Mouse (Mus musculus): ENCODE results near the gene Sbno2. TPM values are rescaled to one million over a fixed set of nuclear protein-coding genes. Genes with fewer than 3 reads are reported as not detected.
A peak's percentile ranks its signal among the peaks of the same experiment; 100 is the strongest.

Sbno2 gene
- polyA plus RNA-seq, 1 experiment from 2014 or later = 11.8 TPM

DNA sequence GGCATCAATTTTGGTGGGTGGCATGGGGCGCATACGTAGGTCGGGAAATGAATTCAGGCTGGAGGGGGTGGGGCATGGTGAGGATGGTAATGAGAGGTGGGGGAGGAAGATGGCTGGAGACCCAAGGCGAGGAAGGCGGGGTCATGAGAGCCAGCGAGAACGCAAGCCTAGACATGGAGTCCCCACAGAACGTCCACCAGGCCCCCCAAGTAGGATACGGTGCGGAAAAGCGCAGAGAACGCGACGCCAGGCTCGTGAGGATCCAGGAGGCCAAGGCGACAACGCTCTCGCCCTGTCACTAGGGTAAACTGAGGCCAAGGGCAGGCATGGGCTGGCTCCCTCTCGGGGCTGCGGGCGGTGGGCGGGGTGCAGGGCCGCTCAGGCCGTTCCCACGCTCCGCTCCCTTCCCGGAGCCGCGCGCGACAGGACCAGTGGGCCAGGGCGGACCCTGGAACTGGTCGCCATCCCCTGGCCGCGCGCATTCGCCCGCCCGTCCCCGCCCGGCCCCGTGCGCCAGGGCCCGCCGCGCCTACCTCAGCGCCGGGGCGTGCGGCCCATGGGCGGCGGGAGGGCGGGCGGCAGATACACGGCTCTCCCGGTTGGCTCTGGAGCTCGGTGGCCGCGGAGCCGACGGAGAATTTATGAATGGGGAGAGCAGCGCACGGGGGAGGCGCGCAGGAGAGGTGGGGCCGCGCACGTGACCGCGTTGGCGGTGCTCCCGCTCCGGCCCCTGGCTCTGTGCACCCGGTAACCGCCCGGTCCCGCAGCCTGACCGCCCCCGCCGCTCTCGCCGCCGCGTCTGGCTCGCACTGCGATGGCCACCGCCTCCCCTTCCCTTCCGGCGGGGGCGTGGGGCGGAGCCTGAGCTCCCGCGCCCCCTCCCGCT, 33.4 kb upstream of the Sbno2 start, which contains the start of gene Atp5d:
TSS of gene Atp5d (plus strand) at position 80 of the 886 bp plus-strand sequence.
- H3K4me2 ChIP-seq (ENCODE audit: low read depth, low read length) = peak within 1 kb of the TSS; percentile 93
- peak within 1 kb of the TSS; percentile 56 for H3K9ac ChIP-seq (ENCODE audit: low read depth, low read length)
- under 1% methylated on average over 87 of the region's 94 CpGs for WGBS (ENCODE audit: insufficient replicate concordance)
- no peaks in the 10 kb centered on the region for H3K9me3 ChIP-seq (replicated peaks; ENCODE audit: control insufficient read depth, low read length)
- ATAC-seq (ENCODE audit: low read depth) = peak; percentile 1; the same call in 1 of the 2 replicates
- 0 out of 2 replicates have a peak within 1 kb of the TSS, but pooled peaks have one; percentile 11 for H3K27ac ChIP-seq (ENCODE audit: low read length)
- H3K27me3 ChIP-seq (ENCODE audit: control insufficient read depth, insufficient read depth, low read depth, low read length) = peaks cover 54% of the 10 kb centered on the region
- peaks cover 61% of the 10 kb centered on the region for H3K4me1 ChIP-seq (ENCODE audit: control insufficient read depth, low read depth, low read length)
- peak within 1 kb of the TSS; percentile 63 for H3K4me3 ChIP-seq (ENCODE audit: low read depth, low read length)
- peaks cover under 1% of the 10 kb centered on the region; the same call in 1 of the 2 replicates for H3K36me3 ChIP-seq (ENCODE audit: control insufficient read depth, insufficient read depth)

DNA sequence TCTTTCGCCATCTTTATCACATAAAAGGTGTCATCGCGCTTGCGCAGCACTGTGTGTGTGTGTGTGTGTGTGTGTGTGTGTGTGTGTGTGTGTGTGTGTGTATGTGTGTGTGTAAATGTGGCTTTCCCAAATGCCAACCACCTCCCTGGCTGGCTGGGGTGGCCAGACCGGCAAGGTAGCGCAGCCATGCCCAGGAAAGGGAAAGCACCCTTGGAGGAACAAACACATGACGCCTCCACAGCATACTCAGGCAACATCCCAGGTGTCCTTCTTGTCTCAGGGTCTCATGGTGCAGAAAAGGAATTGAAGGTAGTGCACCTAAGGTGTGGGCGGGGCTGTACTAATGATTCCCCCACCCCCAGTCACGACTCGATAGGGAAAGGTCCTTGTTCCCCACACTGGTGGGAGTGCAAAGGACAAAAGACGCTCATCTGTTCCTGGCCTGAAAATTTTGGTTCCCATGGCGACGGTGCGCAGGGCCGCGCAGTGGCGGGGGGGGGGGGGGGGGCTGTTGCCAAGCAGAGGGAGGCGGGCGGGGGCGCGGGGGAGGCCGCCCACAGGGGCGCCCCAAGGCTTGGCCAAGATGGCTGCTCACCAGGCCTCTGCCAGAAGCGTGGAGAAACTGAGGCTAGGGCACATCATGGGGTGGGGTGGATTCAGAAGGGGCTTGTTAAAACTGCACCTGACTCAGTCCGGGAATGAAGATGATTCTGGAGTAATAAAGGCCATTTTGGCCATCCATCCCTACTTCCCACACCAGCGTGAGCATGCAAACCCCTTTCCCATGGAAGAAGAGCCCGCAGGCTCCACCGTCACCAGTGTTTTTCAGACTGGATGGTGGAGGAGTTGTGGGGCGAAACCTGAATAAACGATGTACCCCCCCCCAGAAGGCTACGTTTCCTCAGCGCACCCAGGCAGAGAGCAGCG, 32.5 kb upstream of the Sbno2 start:
- H3K9me3 ChIP-seq (replicated peaks; ENCODE audit: control insufficient read depth, low read length) = no peaks in the 10 kb centered on the region
- peak overlapping the region; percentile 63 for H3K4me3 ChIP-seq (ENCODE audit: low read depth, low read length)
- peaks cover 53% of the 10 kb centered on the region for H3K4me1 ChIP-seq (ENCODE audit: control insufficient read depth, low read depth, low read length)
- WGBS (ENCODE audit: insufficient replicate concordance) = 6% methylated on average over 30 of the region's 33 CpGs
- H3K27me3 ChIP-seq (ENCODE audit: control insufficient read depth, insufficient read depth, low read depth, low read length) = peaks cover 54% of the 10 kb centered on the region
- ATAC-seq (ENCODE audit: low read depth) = no peak
- H3K27ac ChIP-seq (ENCODE audit: low read length) = no peak overlapping the region
- H3K4me2 ChIP-seq (ENCODE audit: low read depth, low read length) = peak overlapping the region; percentile 93
- H3K36me3 ChIP-seq (ENCODE audit: control insufficient read depth, insufficient read depth) = no peaks in the 10 kb centered on the region
- H3K9ac ChIP-seq (ENCODE audit: low read depth, low read length) = no peak overlapping the region

DNA sequence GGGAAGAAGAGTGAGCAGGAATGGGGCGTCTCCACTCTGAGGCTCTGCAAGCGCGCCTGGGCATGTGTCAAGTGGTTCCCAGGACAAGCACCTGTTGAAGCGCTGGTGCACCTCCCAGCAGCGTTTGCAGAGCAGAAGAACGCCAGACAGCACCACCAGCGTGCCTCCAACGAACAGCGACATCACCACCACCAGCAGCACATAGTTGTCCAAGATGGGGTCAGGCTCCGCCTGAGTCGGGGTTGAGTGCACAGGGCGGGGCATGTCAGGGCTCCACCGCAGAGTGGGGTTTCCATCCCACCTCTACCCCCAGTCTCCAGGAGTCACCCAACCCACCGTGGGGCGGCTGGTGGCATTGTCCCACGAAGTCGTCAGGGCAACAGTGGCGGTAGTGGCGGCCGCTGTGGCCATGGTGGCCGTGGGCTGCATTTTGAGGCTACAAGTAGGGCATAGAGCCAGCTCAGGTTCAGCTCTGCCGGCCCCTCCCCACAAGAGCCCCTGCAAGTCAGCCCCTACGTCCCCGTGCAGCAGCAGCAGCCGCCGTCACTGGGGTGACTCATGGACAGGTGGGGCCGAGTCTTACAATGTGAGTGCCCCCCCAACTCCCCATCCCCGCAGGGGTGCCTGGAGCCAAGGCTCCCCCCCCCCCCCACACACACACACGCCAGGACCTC, 31.7 kb upstream of the Sbno2 start:
- H3K4me2 ChIP-seq (ENCODE audit: low read depth, low read length) = peak overlapping the region; percentile 93
- no peaks in the 10 kb centered on the region for H3K36me3 ChIP-seq (ENCODE audit: control insufficient read depth, insufficient read depth)
- peaks cover 54% of the 10 kb centered on the region for H3K27me3 ChIP-seq (ENCODE audit: control insufficient read depth, insufficient read depth, low read depth, low read length)
- no peak overlapping the region for H3K27ac ChIP-seq (ENCODE audit: low read length)
- peak overlapping the region; percentile 23 for H3K9ac ChIP-seq (ENCODE audit: low read depth, low read length)
- H3K4me3 ChIP-seq (ENCODE audit: low read depth, low read length) = peak overlapping the region; percentile 26
- ATAC-seq (ENCODE audit: low read depth) = no peak
- 4% methylated on average over 29 of the region's 29 CpGs for WGBS (ENCODE audit: insufficient replicate concordance)
- H3K9me3 ChIP-seq (replicated peaks; ENCODE audit: control insufficient read depth, low read length) = no peaks in the 10 kb centered on the region
- peaks cover 48% of the 10 kb centered on the region for H3K4me1 ChIP-seq (ENCODE audit: control insufficient read depth, low read depth, low read length)

DNA sequence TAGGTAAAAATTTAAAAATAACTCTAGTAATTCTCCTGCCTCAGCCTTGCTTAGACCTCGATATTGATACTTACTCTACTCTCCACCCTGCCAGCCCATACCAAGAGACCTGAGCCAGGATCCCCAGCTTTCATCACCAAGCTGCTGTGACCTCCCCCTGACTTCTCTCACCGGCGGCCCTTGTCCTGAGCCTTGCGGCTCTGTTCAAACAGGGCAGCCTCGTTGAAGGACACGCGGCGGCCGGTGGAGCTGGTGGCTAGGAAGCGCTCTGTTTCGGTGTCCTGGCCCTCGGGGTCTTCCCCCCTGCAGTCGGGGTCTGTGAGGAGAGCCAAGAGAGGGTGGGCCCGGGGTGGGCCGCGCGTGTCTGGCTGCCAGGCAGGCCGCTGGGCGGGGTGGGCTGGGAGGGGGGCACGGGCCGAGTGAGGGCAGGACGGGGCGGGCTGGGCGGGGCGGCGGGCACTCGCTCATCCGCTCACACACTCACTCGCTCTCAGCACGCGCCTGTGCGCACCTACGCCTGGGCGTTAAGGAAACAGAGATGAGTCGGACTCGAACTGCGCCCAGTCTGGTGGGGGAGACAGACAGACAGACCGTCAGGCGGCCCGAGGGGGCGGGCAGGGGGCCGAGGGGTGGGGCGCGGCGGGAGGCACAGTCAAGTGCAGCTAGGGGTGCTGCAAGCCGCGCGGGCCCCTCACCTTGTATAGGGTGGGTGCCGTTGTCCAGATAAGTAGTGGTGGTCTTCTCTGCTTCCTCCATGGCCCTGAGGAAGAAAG, 31.0 kb upstream of the Sbno2 start:
- Histone ChIP-seq H3K4me2 (ENCODE audit: low read depth, low read length) (peak overlapping the region; percentile 93), H3K27me3 (ENCODE audit: control insufficient read depth, insufficient read depth, low read depth, low read length) (peaks cover 54% of the 10 kb centered on the region), H3K36me3 (ENCODE audit: control insufficient read depth, insufficient read depth) (no peaks in the 10 kb centered on the region; the same call in 1 of the 2 replicates), H3K9me3 (replicated peaks; ENCODE audit: control insufficient read depth, low read length) (no peaks in the 10 kb centered on the region), H3K27ac (ENCODE audit: low read length) (no peak overlapping the region), H3K4me3 (ENCODE audit: low read depth, low read length) (peak overlapping the region; percentile 26), H3K4me1 (ENCODE audit: control insufficient read depth, low read depth, low read length) (peaks cover 46% of the 10 kb centered on the region), H3K9ac (ENCODE audit: low read depth, low read length) (no peak overlapping the region)
- 24% methylated on average over 48 of the region's 49 CpGs for WGBS (ENCODE audit: insufficient replicate concordance)
- ATAC-seq (ENCODE audit: low read depth) = no peak

DNA sequence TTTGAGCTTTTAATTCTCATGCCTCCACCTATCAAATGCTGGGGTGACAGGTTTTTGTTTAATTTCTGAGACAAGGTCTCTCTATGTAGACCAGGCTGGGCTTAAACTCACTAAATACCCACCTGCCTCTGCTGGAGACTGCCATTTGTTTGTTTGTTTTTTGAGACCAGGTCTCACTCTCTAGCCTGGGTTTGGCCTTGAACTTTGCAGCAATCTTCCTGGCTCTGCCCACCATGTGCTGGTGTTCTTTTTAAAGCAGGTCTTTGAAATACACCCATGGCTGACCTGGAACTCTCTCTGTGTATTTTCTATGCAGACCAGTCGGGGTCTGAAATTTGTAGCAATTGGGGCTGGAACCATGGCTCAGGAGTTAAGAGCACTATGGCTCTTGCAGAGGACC, 30.3 kb upstream of the Sbno2 start:
- ATAC-seq (ENCODE audit: low read depth) = no peak
- H3K4me2 ChIP-seq (ENCODE audit: low read depth, low read length) = no peak overlapping the region
- no peak overlapping the region for H3K27ac ChIP-seq (ENCODE audit: low read length)
- H3K4me1 ChIP-seq (ENCODE audit: control insufficient read depth, low read depth, low read length) = peaks cover 45% of the 10 kb centered on the region
- H3K9me3 ChIP-seq (replicated peaks; ENCODE audit: control insufficient read depth, low read length) = no peaks in the 10 kb centered on the region
- peaks cover 54% of the 10 kb centered on the region for H3K27me3 ChIP-seq (ENCODE audit: control insufficient read depth, insufficient read depth, low read depth, low read length)
- H3K4me3 ChIP-seq (ENCODE audit: low read depth, low read length) = no peak overlapping the region
- 68% methylated on average over 1 of the region's 1 CpGs for WGBS (ENCODE audit: insufficient replicate concordance)
- H3K9ac ChIP-seq (ENCODE audit: low read depth, low read length) = no peak overlapping the region
- H3K36me3 ChIP-seq (ENCODE audit: control insufficient read depth, insufficient read depth) = peaks cover 6% of the 10 kb centered on the region

DNA sequence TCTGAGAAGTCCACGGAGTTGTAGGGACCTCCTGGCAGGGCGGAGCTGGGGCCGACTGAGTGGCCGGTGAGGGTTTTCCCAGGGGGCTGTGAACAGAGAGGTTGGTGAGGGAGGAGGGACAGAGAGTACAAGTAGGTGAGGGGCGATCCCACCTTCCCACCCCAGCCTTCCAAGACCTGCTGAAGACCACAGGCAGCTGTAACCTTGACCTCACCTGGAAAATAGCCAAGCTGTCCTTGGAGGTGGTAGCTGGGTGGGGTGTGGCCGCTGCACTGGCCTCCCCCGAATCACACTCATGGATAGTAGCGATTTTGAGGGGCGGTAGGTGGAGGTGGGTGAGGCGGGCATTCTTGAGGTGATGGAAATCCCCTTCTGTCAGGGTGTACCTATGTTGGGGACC, 29.8 kb upstream of the Sbno2 start:
- 82% methylated on average over 10 of the region's 10 CpGs for WGBS (ENCODE audit: insufficient replicate concordance)
- Histone ChIP-seq H3K9ac (ENCODE audit: low read depth, low read length) (no peak overlapping the region), H3K9me3 (replicated peaks; ENCODE audit: control insufficient read depth, low read length) (no peaks in the 10 kb centered on the region), H3K27ac (ENCODE audit: low read length) (no peak overlapping the region), H3K4me1 (ENCODE audit: control insufficient read depth, low read depth, low read length) (peaks cover 43% of the 10 kb centered on the region), H3K4me3 (ENCODE audit: low read depth, low read length) (no peak overlapping the region), H3K4me2 (ENCODE audit: low read depth, low read length) (no peak overlapping the region), H3K36me3 (ENCODE audit: control insufficient read depth, insufficient read depth) (peaks cover 10% of the 10 kb centered on the region), H3K27me3 (ENCODE audit: control insufficient read depth, insufficient read depth, low read depth, low read length) (peaks cover 51% of the 10 kb centered on the region)
- ATAC-seq (ENCODE audit: low read depth) = no peak

DNA sequence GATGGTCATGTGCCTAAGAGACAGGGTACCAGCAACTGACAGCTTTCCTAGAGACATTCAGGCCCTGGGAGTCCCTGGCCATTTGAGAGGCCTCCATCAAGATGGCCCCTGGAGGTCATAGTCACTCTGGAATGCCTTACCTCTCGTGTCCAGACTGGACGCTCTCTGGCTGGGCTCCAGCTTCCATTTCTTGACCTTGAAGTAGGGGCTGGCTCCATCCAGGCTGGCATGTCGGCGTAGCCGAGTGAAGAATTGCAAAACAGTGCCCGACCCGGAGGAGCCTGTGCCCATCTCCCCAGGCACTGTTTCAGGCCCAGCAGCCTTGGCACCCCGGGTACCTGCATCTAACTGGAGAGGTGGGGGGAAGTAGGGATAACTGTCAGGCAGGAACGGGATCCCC, 29.1 kb upstream of the Sbno2 start:
- Histone ChIP-seq H3K27ac (ENCODE audit: low read length) (no peak overlapping the region), H3K36me3 (ENCODE audit: control insufficient read depth, insufficient read depth) (peaks cover 17% of the 10 kb centered on the region), H3K4me3 (ENCODE audit: low read depth, low read length) (no peak overlapping the region), H3K9me3 (replicated peaks; ENCODE audit: control insufficient read depth, low read length) (no peaks in the 10 kb centered on the region), H3K4me1 (ENCODE audit: control insufficient read depth, low read depth, low read length) (peaks cover 39% of the 10 kb centered on the region), H3K9ac (ENCODE audit: low read depth, low read length) (no peak overlapping the region), H3K4me2 (ENCODE audit: low read depth, low read length) (no peak overlapping the region), H3K27me3 (ENCODE audit: control insufficient read depth, insufficient read depth, low read depth, low read length) (peaks cover 44% of the 10 kb centered on the region)
- 83% methylated on average over 9 of the region's 9 CpGs for WGBS (ENCODE audit: insufficient replicate concordance)
- no peak for ATAC-seq (ENCODE audit: low read depth)
